Mouse (Mus musculus) kidney, adult 2 months (tissue): Measurements from ENCODE around the gene Cytip.

Experiments
- CTCF ChIP-seq: fragments of 200-500 bp; conservative IDR thresholded peaks from 2 replicates; pipeline ENCODE4 v1.5.1; 2011; ENCODE audit warnings: low read depth, mild to moderate bottlenecking, control low read depth, low read length, moderate library complexity, mixed read lengths; ENCODE audit not compliant: insufficient read depth, insufficient read length
- POLR2A ChIP-seq: fragments of 200-500 bp; IDR thresholded peaks from one replicate; pipeline ENCODE4 v1.6.1; 2011; ENCODE audit warnings: low read depth, low read length, control low read depth

DNA sequence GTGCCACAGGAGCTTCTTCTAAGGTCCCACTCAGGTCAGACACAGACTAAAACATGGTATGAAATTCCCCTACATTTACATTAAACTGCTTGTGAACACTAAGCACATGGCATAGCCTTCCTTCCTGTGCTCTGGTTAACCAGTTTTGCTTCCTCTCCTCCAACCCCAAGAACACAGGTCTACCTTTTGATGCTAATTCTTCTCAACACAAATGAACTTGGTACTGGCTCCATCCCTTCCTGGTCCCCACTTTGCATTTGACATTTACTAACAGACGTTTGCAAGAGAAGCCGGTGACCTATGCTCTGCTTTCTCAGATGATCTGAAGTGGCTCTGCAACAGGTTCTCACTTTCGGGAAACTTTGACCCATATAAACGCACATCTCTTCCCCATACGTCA is 65.4 kb downstream of the Cytip start:
- TF ChIP-seq CTCF = no peak
- no peak for TF ChIP-seq POLR2A
